Mouse (Mus musculus): ENCODE data around the gene Slc27a1. TPM values are rescaled to one million over a fixed set of nuclear protein-coding genes. Genes with fewer than 3 reads are reported as not detected.

The Slc27a1 gene
- polyA plus RNA-seq, 1 experiment, result 21.8 TPM

DNA sequence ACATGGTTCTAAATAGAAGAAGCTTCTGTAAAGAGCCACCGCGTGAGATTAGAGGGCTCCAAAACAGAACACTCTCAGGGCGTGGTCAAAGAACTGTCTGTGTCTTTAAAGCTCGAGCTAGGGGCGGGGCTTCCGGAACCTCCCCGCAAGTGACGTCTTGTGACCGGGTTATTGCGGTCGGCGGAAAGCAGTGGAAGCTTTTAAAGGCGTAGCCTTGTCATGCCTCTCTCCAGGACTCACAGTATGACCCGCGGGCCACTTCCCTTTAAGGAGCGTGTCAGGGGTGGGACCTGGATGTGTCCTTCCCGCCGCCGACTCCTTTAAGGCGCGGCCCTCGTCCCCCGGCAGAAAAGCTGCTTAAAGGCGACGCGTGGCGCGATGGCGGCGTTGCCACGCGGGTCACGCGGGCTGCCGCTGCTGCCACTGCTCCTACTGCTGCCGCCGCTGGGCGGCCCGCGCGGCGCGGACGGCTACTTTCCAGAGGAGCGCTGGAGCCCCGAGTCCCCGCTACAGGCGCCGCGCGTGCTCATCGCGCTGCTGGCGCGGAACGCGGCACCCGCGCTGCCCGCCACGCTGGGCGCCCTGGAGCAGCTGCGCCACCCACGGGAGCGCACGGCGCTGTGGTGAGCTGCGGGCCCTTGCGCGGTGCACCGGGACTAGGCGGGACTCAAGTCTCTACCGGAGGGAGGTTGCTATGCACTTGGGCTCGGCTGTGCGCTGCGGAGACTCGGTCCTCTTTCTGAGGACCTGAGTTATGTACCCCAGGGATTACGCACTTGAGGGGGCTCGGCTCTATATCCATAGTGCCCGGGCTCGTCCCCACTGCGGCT lies 42.4 kb downstream of the Slc27a1 start, which contains the start of gene Colgalt1:
Gene Colgalt1 (plus strand): TSS at position 177 of the 830 bp plus-strand sequence.
- peak within 1 kb of the TSS; percentile 36; the same call in 1 of the 2 replicates for H3K27ac ChIP-seq (ENCODE audit: insufficient read depth, low read length)

DNA sequence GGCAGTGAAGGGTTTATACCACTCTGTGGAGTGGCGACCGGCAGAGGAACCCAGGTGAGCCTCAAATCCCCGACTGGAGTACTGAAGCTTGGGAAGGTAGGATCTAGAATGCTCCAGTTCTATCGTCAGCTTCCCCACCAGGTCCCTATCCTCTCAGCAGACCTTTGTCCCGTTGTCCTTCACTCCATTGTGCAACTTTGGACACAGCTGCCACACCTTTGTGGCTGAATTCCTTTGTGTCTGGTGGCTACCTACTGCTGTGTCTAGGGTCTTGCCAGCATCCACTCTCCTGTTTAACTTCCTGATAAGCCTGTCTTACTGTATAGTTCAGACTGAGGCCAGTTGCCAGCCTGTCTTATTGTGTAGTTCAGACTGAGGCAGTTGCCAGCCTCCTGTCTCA lies 43.5 kb downstream of the Slc27a1 start:
- TF ChIP-seq POLR2A (IDR thresholded peaks at IDR 0.05; ENCODE audit: insufficient read depth, low read length) (no peak), CTCF (IDR thresholded peaks at IDR 0.05; ENCODE audit: low read depth, low read length) (no peak), EP300 (IDR thresholded peaks at IDR 0.05; ENCODE audit: insufficient read depth, low read depth, low read length) (0 out of 2 replicates have a peak, but pooled peaks have one; percentile 32)
- Histone ChIP-seq H3K9me3 (replicated peaks; ENCODE audit: control insufficient read depth, insufficient read depth, low read length, poor library complexity, severe bottlenecking) (no peaks in the 10 kb centered on the region), H3K4me1 (ENCODE audit: control insufficient read depth, insufficient read depth, low read length) (no peaks in the 10 kb centered on the region), H3K36me3 (ENCODE audit: control insufficient read depth, insufficient read depth, low read length, poor library complexity, severe bottlenecking) (peaks cover 10% of the 10 kb centered on the region), H3K27ac (ENCODE audit: insufficient read depth, low read length) (no peak overlapping the region), H3K9ac (ENCODE audit: low read depth, poor library complexity, severe bottlenecking) (peak overlapping the region; percentile 90), H3K4me3 (ENCODE audit: low read depth, low read length) (peak overlapping the region; percentile 90), H3K27me3 (ENCODE audit: control insufficient read depth, insufficient read depth, low read length, poor library complexity, severe bottlenecking) (no peaks in the 10 kb centered on the region)

More for the DNA sequence above, 42.4 kb downstream of the Slc27a1 start, which contains the start of gene Colgalt1:
- Histone ChIP-seq H3K27me3 (ENCODE audit: control insufficient read depth, insufficient read depth, low read length, poor library complexity, severe bottlenecking) (no peaks in the 10 kb centered on the region), H3K9ac (ENCODE audit: low read depth, poor library complexity, severe bottlenecking) (peak within 1 kb of the TSS; percentile 90), H3K9me3 (replicated peaks; ENCODE audit: control insufficient read depth, insufficient read depth, low read length, poor library complexity, severe bottlenecking) (no peaks in the 10 kb centered on the region), H3K4me1 (ENCODE audit: control insufficient read depth, insufficient read depth, low read length) (no peaks in the 10 kb centered on the region), H3K36me3 (ENCODE audit: control insufficient read depth, insufficient read depth, low read length, poor library complexity, severe bottlenecking) (peaks cover 10% of the 10 kb centered on the region), H3K4me3 (ENCODE audit: low read depth, low read length) (peak within 1 kb of the TSS; percentile 90)
- no peak for TF ChIP-seq POLR2A (IDR thresholded peaks at IDR 0.05; ENCODE audit: insufficient read depth, low read length)
- no peak for TF ChIP-seq CTCF (IDR thresholded peaks at IDR 0.05; ENCODE audit: low read depth, low read length)
- TF ChIP-seq EP300 (IDR thresholded peaks at IDR 0.05; ENCODE audit: insufficient read depth, low read depth, low read length), result no peak

DNA sequence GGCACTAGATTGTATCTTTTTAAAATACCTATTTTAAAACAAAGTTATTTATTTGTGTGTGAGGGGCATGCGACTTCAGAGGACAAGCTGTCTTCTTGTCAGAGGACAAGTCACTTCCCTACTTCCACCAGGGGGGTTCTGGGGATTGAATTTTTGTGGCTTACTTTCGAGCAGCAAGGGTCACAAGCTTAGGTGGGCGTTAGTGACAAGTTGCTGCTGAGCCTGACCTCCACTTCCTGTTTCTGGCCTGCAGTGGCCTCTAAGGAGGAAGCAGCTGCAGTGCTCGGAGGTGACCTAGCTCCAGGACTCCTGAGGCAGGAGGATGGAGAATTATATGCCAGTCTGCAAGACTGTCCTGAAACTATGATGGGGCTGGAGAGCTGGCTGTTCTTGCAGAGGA lies 44.7 kb downstream of the Slc27a1 start:
- Histone ChIP-seq H3K27ac (ENCODE audit: insufficient read depth, low read length) (no peak overlapping the region), H3K36me3 (ENCODE audit: control insufficient read depth, insufficient read depth, low read length, poor library complexity, severe bottlenecking) (peaks cover 19% of the 10 kb centered on the region)

DNA sequence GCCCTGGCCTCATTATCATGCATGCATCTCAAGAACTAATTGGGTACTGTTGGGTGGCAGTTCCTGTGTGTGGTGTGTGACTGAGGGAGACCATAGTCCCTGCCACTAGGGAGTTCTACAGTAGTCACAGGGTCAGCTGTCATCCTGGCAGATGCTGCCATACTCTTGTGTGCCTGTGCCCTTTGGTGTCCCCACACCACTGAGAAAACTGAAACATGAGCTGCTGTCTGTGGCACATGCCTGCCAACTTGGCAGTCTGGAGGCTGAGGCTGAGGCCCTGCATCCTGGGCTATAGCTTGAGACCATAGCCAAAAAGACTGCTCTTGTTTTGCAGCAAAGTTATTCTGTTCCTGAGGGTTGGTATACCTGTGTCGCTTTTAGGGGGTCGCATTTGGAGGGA lies 51.1 kb downstream of the Slc27a1 start:
- Histone ChIP-seq H3K27me3 (ENCODE audit: control insufficient read depth, insufficient read depth, low read length, poor library complexity, severe bottlenecking) (no peaks in the 10 kb centered on the region), H3K27ac (ENCODE audit: insufficient read depth, low read length) (no peak overlapping the region), H3K36me3 (ENCODE audit: control insufficient read depth, insufficient read depth, low read length, poor library complexity, severe bottlenecking) (peaks cover 45% of the 10 kb centered on the region), H3K9me3 (replicated peaks; ENCODE audit: control insufficient read depth, insufficient read depth, low read length, poor library complexity, severe bottlenecking) (peaks cover 22% of the 10 kb centered on the region), H3K4me1 (ENCODE audit: control insufficient read depth, insufficient read depth, low read length) (no peaks in the 10 kb centered on the region), H3K4me3 (ENCODE audit: low read depth, low read length) (no peak overlapping the region), H3K9ac (ENCODE audit: low read depth, poor library complexity, severe bottlenecking) (no peak overlapping the region)
- TF ChIP-seq CTCF (IDR thresholded peaks at IDR 0.05; ENCODE audit: low read depth, low read length) (no peak), EP300 (IDR thresholded peaks at IDR 0.05; ENCODE audit: insufficient read depth, low read depth, low read length) (no peak), POLR2A (IDR thresholded peaks at IDR 0.05; ENCODE audit: insufficient read depth, low read length) (no peak)

More for the DNA sequence above, 44.7 kb downstream of the Slc27a1 start:
- Histone ChIP-seq H3K4me3 (ENCODE audit: low read depth, low read length) (no peak overlapping the region), H3K4me1 (ENCODE audit: control insufficient read depth, insufficient read depth, low read length) (no peaks in the 10 kb centered on the region), H3K9ac (ENCODE audit: low read depth, poor library complexity, severe bottlenecking) (no peak overlapping the region), H3K27me3 (ENCODE audit: control insufficient read depth, insufficient read depth, low read length, poor library complexity, severe bottlenecking) (no peaks in the 10 kb centered on the region), H3K9me3 (replicated peaks; ENCODE audit: control insufficient read depth, insufficient read depth, low read length, poor library complexity, severe bottlenecking) (no peaks in the 10 kb centered on the region)
- TF ChIP-seq CTCF (IDR thresholded peaks at IDR 0.05; ENCODE audit: low read depth, low read length) (no peak), EP300 (IDR thresholded peaks at IDR 0.05; ENCODE audit: insufficient read depth, low read depth, low read length) (no peak), POLR2A (IDR thresholded peaks at IDR 0.05; ENCODE audit: insufficient read depth, low read length) (no peak)

DNA sequence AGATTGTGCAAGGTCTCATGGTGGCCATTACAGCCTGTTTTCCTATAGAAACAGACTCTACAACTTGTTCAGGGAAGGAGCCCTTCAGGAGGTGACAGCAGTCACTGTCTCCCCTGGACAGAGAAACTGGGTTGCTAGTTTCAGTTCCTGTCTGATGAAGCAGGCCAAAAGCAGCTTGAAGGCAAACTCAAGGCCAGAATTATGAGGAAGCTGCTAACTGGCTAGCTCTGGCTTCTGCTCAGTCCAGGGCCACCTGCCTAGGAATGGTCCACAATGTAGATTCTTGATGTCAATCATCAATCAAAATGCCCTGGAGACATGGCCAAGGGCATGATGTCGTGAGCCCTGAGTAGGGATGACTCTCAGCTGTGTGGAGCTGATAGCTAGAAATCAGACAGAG lies 56.4 kb downstream of the Slc27a1 start:
- H3K36me3 ChIP-seq (ENCODE audit: control insufficient read depth, insufficient read depth, low read length, poor library complexity, severe bottlenecking), result peaks cover 31% of the 10 kb centered on the region
- H3K27me3 ChIP-seq (ENCODE audit: control insufficient read depth, insufficient read depth, low read length, poor library complexity, severe bottlenecking), result no peaks in the 10 kb centered on the region
- peaks cover 22% of the 10 kb centered on the region for H3K9me3 ChIP-seq (replicated peaks; ENCODE audit: control insufficient read depth, insufficient read depth, low read length, poor library complexity, severe bottlenecking)
- TF ChIP-seq CTCF (IDR thresholded peaks at IDR 0.05; ENCODE audit: low read depth, low read length) (no peak), POLR2A (IDR thresholded peaks at IDR 0.05; ENCODE audit: insufficient read depth, low read length) (no peak), EP300 (IDR thresholded peaks at IDR 0.05; ENCODE audit: insufficient read depth, low read depth, low read length) (no peak)
- H3K4me1 ChIP-seq (ENCODE audit: control insufficient read depth, insufficient read depth, low read length), result peaks cover 7% of the 10 kb centered on the region
- H3K4me3 ChIP-seq (ENCODE audit: low read depth, low read length), result no peak overlapping the region
- no peak overlapping the region for H3K9ac ChIP-seq (ENCODE audit: low read depth, poor library complexity, severe bottlenecking)
- H3K27ac ChIP-seq (ENCODE audit: insufficient read depth, low read length), result no peak overlapping the region

DNA sequence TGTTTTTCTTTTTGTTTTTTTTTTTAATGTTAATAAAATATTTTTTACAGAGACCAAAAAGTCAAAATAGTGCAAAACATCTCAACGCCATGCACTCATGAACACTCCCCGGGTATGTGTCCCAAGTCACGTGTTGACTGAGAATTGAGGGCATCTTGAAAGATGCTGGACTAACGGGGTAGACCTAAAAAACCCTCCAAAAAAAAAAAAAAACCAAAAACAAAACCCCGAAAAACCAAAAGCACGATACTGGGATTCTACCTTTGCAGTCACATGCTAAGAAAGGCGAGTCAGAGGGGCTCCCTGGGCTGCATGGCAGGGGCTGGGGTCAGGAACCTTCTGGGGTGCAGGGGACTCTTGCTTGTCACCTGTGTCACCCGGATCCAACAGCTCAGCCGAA lies 58.1 kb downstream of the Slc27a1 start:
- peaks cover 10% of the 10 kb centered on the region for H3K4me1 ChIP-seq (ENCODE audit: control insufficient read depth, insufficient read depth, low read length)
- no peak overlapping the region for H3K4me3 ChIP-seq (ENCODE audit: low read depth, low read length)
- no peaks in the 10 kb centered on the region for H3K27me3 ChIP-seq (ENCODE audit: control insufficient read depth, insufficient read depth, low read length, poor library complexity, severe bottlenecking)
- peaks cover 21% of the 10 kb centered on the region for H3K9me3 ChIP-seq (replicated peaks; ENCODE audit: control insufficient read depth, insufficient read depth, low read length, poor library complexity, severe bottlenecking)
- peak overlapping the region; percentile 15 for H3K27ac ChIP-seq (ENCODE audit: insufficient read depth, low read length)
- H3K9ac ChIP-seq (ENCODE audit: low read depth, poor library complexity, severe bottlenecking), result peak overlapping the region; percentile 0; the same call in 1 of the 2 replicates
- H3K36me3 ChIP-seq (ENCODE audit: control insufficient read depth, insufficient read depth, low read length, poor library complexity, severe bottlenecking), result peaks cover 28% of the 10 kb centered on the region
- TF ChIP-seq POLR2A (IDR thresholded peaks at IDR 0.05; ENCODE audit: insufficient read depth, low read length) (no peak), EP300 (IDR thresholded peaks at IDR 0.05; ENCODE audit: insufficient read depth, low read depth, low read length) (no peak), CTCF (IDR thresholded peaks at IDR 0.05; ENCODE audit: low read depth, low read length) (no peak)
